Mouse (Mus musculus): ENCODE data around the gene Bpifb9a. TPM values are rescaled to one million over a fixed set of nuclear protein-coding genes. Genes with fewer than 3 reads are reported as not detected.
"Not testable (repeated sequence)": the region's sequence is repeated elsewhere in the genome, so short reads cannot be mapped to it uniquely, and the experiment has no call there.

Gene Bpifb9a
- total and polyA plus RNA-seq, 2 experiments from 2014 or later, result not detected

DNA sequence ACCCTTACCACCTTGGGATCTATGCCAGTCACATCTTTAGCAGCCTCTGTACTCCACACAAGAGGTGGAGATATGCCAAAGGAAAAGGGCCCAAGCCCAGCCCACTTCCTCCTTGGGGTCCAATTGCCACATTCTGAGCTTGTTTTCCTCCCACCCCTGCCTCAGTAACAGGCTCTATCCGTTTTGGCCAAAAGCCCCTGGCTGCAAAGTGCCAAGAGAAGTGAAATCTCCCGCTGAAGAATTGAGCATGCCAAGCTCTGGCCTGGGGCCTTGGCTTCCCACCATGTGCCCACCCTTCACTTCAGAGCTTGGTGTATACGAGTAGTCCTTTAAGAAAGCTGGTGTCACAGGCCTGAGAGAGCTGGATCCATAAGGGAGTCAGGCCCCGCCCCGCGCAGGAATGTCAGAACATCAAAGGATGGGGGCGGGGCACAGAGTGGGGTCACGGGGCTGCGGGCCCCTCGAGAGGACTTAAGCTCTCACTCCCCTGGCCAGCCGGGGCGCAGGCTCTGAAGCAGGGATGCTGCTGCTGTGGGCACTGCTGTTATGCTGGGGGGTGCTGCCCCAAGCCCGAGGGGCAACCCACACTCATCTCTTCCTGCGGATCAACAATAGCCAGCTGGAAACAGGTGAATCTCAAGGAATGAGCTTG lies 34.3 kb upstream of the Bpifb9a start, which contains the start of gene Bpifb5:
Bpifb5 (plus strand) TSS at position 478 of the 652 bp plus-strand sequence.
- no peaks in the 10 kb centered on the region for H3K9me3 ChIP-seq (replicated peaks; ENCODE audit: control insufficient read depth, low read length)
- no peak within 1 kb of the TSS for H3K27ac ChIP-seq (ENCODE audit: low read depth)
- 0 out of 2 replicates have a peak, but pooled peaks cover 16% of the 10 kb centered on the region for H3K4me1 ChIP-seq (ENCODE audit: control insufficient read depth, insufficient read depth)
- H3K27me3 ChIP-seq (ENCODE audit: control insufficient read depth, insufficient read depth, low read length), result no peaks in the 10 kb centered on the region
- ATAC-seq (ENCODE audit: insufficient read depth, low read depth) (peak; percentile 47), DNase-seq (ENCODE audit: low spot score) (no peak)
- no peak within 1 kb of the TSS for H3K9ac ChIP-seq (replicated peaks; ENCODE audit: low read depth, low read length)
- 13% methylated on average over 14 of the region's 14 CpGs for WGBS
- no peak for TF ChIP-seq CTCF (IDR thresholded peaks at IDR 0.05; ENCODE audit: low read depth)
- TF ChIP-seq EP300 (IDR thresholded peaks at IDR 0.05; ENCODE audit: low read depth), result no peak
- H3K4me3 ChIP-seq (ENCODE audit: low read depth, low read length), result no peak within 1 kb of the TSS
- no peaks in the 10 kb centered on the region for H3K36me3 ChIP-seq (replicated peaks; ENCODE audit: control insufficient read depth, insufficient read depth, low read length)
- no peak within 1 kb of the TSS for H3K4me2 ChIP-seq (ENCODE audit: low read depth, low read length)

DNA sequence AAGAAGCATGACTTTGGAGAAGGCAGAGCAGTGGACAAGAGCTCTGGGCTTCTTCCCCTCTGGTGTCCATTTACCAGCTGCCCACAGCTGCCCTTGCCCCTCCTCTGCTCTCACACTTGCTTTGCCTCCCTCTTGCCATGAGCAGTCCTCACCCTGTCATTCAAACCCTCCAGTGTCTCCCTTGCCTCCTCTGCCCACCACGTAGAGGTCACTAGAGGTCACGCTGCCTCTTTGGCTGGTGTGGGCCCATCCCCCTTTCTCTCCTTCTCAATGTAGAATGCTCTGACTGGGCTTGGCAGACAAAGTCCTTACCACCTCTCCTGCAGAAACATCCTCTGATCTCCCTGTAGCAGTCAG lies 33.8 kb upstream of the Bpifb9a start:
- Histone ChIP-seq H3K4me2 (ENCODE audit: low read depth, low read length) (no peak overlapping the region), H3K36me3 (replicated peaks; ENCODE audit: control insufficient read depth, insufficient read depth, low read length) (no peaks in the 10 kb centered on the region), H3K9me3 (replicated peaks; ENCODE audit: control insufficient read depth, low read length) (no peaks in the 10 kb centered on the region), H3K4me3 (ENCODE audit: low read depth, low read length) (no peak overlapping the region), H3K9ac (replicated peaks; ENCODE audit: low read depth, low read length) (no peak overlapping the region), H3K4me1 (ENCODE audit: control insufficient read depth, insufficient read depth) (0 out of 2 replicates have a peak, but pooled peaks cover 16% of the 10 kb centered on the region), H3K27ac (ENCODE audit: low read depth) (no peak overlapping the region), H3K27me3 (ENCODE audit: control insufficient read depth, insufficient read depth, low read length) (no peaks in the 10 kb centered on the region)
- no peak for TF ChIP-seq CTCF (IDR thresholded peaks at IDR 0.05; ENCODE audit: low read depth)
- TF ChIP-seq EP300 (IDR thresholded peaks at IDR 0.05; ENCODE audit: low read depth), result no peak
- 14% methylated on average over 2 of the region's 2 CpGs for WGBS
- no peak for DNase-seq (ENCODE audit: low spot score)
- no peak for ATAC-seq (ENCODE audit: insufficient read depth, low read depth)

DNA sequence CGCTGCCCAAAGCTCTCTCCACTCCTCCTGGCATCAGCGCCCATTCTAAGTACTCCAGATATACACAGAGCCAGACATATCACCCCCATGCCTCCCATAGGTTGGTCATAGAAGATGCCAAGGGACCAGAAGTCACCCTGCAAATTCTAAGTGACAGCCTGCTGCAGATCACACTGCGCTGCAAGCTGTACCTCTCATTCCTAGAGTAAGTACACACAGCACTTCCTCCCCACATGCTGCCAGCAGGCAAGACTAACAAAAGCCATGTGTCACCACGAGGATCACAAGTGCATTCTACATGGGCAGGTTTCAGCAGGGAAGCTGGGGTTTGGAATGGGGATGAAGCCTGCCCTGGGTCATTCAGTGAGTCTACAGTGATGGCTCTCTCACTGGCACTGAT lies 30.7 kb upstream of the Bpifb9a start:
- no peak overlapping the region for H3K27ac ChIP-seq (ENCODE audit: low read depth)
- H3K4me3 ChIP-seq (ENCODE audit: low read depth, low read length), result no peak overlapping the region
- no peak overlapping the region for H3K9ac ChIP-seq (replicated peaks; ENCODE audit: low read depth, low read length)
- TF ChIP-seq EP300 (IDR thresholded peaks at IDR 0.05; ENCODE audit: low read depth) (no peak), CTCF (IDR thresholded peaks at IDR 0.05; ENCODE audit: low read depth) (no peak)
- 0 out of 2 replicates have a peak, but pooled peaks cover 16% of the 10 kb centered on the region for H3K4me1 ChIP-seq (ENCODE audit: control insufficient read depth, insufficient read depth)
- 67% methylated on average over 4 of the region's 4 CpGs for WGBS
- DNase-seq (ENCODE audit: low spot score), result no peak
- no peaks in the 10 kb centered on the region for H3K9me3 ChIP-seq (replicated peaks; ENCODE audit: control insufficient read depth, low read length)
- H3K4me2 ChIP-seq (ENCODE audit: low read depth, low read length), result no peak overlapping the region
- no peaks in the 10 kb centered on the region for H3K27me3 ChIP-seq (ENCODE audit: control insufficient read depth, insufficient read depth, low read length)
- no peak for ATAC-seq (ENCODE audit: insufficient read depth, low read depth)
- no peaks in the 10 kb centered on the region for H3K36me3 ChIP-seq (replicated peaks; ENCODE audit: control insufficient read depth, insufficient read depth, low read length)

DNA sequence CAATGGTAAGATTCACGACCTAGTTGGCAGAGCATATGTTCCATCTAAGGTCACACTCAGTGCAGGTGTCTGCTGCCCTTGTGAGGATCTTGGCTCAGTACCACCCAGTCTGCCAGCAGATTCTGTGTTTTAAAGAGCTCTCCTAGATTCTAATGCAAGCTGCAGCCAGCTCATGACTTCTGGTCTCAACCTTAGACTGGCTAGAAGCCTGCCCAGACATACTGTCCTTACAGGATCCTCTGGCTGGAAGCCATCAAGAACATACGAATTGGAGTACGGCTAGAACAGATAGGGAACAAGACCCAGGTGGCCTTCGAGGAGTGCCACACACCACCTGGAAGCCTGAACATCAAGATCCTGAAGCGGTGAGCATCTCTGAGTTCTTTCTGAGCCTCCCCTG lies 29.8 kb upstream of the Bpifb9a start:
- 56% methylated on average over 5 of the region's 5 CpGs for WGBS

DNA sequence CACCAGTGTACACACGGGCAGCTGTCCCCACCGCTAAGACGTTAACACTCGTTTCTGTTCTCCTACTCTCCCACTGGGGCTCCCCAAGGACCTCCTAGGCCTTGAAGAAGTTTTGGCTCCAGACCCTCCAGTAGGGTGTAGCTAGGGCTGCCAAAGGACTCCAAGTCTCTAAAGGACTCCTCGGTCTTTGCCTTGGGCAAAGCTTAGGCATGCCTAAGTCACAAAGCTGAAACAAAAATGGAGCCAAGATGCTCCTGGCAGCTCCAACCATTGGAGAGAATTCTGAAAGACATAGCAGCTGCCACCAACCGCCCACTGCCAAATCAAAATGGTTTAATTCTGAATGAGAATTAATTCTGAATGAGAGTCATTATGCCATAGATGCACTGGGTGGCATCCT lies 24.2 kb upstream of the Bpifb9a start:
- WGBS, result 86% methylated on average over 6 of the region's 6 CpGs
- no peak for DNase-seq (ENCODE audit: low spot score)
- TF ChIP-seq EP300 (IDR thresholded peaks at IDR 0.05; ENCODE audit: low read depth) (no peak), CTCF (IDR thresholded peaks at IDR 0.05; ENCODE audit: low read depth) (no peak)

More for the DNA sequence above, 29.8 kb upstream of the Bpifb9a start:
- no peak overlapping the region for H3K4me2 ChIP-seq (ENCODE audit: low read depth, low read length)
- no peak overlapping the region for H3K27ac ChIP-seq (ENCODE audit: low read depth)
- TF ChIP-seq CTCF (IDR thresholded peaks at IDR 0.05; ENCODE audit: low read depth) (no peak), EP300 (IDR thresholded peaks at IDR 0.05; ENCODE audit: low read depth) (no peak)
- no peak overlapping the region for H3K4me3 ChIP-seq (ENCODE audit: low read depth, low read length)
- no peaks in the 10 kb centered on the region for H3K36me3 ChIP-seq (replicated peaks; ENCODE audit: control insufficient read depth, insufficient read depth, low read length)
- H3K9me3 ChIP-seq (replicated peaks; ENCODE audit: control insufficient read depth, low read length), result no peaks in the 10 kb centered on the region
- no peak overlapping the region for H3K9ac ChIP-seq (replicated peaks; ENCODE audit: low read depth, low read length)
- 0 out of 2 replicates have a peak, but pooled peaks cover 16% of the 10 kb centered on the region for H3K4me1 ChIP-seq (ENCODE audit: control insufficient read depth, insufficient read depth)
- no peak for ATAC-seq (ENCODE audit: insufficient read depth, low read depth)
- no peaks in the 10 kb centered on the region for H3K27me3 ChIP-seq (ENCODE audit: control insufficient read depth, insufficient read depth, low read length)
- DNase-seq (ENCODE audit: low spot score), result no peak

DNA sequence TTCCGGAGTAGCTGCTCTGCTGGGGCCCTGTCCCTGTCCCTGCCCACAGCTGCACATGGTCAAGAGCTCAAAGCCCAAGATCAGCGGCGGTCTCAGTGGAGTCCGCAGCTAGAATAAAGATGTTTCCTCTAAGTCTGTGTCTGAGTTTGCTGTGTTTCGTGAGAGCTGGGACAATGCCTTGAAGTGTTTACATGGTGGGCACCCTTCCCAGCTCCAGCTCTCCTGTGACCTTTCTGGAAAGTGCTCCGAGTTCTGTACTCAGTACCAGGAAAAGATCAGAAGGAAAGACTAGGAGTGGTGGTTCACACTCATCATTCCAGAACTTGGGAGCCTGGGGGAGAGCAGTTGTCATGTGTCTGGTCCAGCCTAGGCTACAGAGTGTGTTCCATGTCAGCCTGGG lies 16.9 kb upstream of the Bpifb9a start:
- Histone ChIP-seq H3K4me2 (ENCODE audit: low read depth, low read length) (no peak overlapping the region), H3K36me3 (replicated peaks; ENCODE audit: control insufficient read depth, insufficient read depth, low read length) (no peaks in the 10 kb centered on the region), H3K9ac (replicated peaks; ENCODE audit: low read depth, low read length) (no peak overlapping the region), H3K4me3 (ENCODE audit: low read depth, low read length) (no peak overlapping the region), H3K9me3 (replicated peaks; ENCODE audit: control insufficient read depth, low read length) (no peaks in the 10 kb centered on the region), H3K27me3 (ENCODE audit: control insufficient read depth, insufficient read depth, low read length) (no peaks in the 10 kb centered on the region), H3K4me1 (ENCODE audit: control insufficient read depth, insufficient read depth) (no peaks in the 10 kb centered on the region), H3K27ac (ENCODE audit: low read depth) (no peak overlapping the region)
- TF ChIP-seq EP300 (IDR thresholded peaks at IDR 0.05; ENCODE audit: low read depth) (no peak), CTCF (IDR thresholded peaks at IDR 0.05; ENCODE audit: low read depth) (no peak)
- 71% methylated on average over 6 of the region's 6 CpGs for WGBS
- ATAC-seq (ENCODE audit: insufficient read depth, low read depth) (no peak), DNase-seq (ENCODE audit: low spot score) (no peak)

More for the DNA sequence above, 24.2 kb upstream of the Bpifb9a start:
- no peaks in the 10 kb centered on the region for H3K4me1 ChIP-seq (ENCODE audit: control insufficient read depth, insufficient read depth)
- H3K4me2 ChIP-seq (ENCODE audit: low read depth, low read length), result no peak overlapping the region
- H3K9me3 ChIP-seq (replicated peaks; ENCODE audit: control insufficient read depth, low read length), result no peaks in the 10 kb centered on the region
- H3K9ac ChIP-seq (replicated peaks; ENCODE audit: low read depth, low read length), result no peak overlapping the region
- ATAC-seq (ENCODE audit: insufficient read depth, low read depth), result no peak
- no peak overlapping the region for H3K27ac ChIP-seq (ENCODE audit: low read depth)
- no peaks in the 10 kb centered on the region for H3K27me3 ChIP-seq (ENCODE audit: control insufficient read depth, insufficient read depth, low read length)
- no peaks in the 10 kb centered on the region for H3K36me3 ChIP-seq (replicated peaks; ENCODE audit: control insufficient read depth, insufficient read depth, low read length)
- no peak overlapping the region for H3K4me3 ChIP-seq (ENCODE audit: low read depth, low read length)

DNA sequence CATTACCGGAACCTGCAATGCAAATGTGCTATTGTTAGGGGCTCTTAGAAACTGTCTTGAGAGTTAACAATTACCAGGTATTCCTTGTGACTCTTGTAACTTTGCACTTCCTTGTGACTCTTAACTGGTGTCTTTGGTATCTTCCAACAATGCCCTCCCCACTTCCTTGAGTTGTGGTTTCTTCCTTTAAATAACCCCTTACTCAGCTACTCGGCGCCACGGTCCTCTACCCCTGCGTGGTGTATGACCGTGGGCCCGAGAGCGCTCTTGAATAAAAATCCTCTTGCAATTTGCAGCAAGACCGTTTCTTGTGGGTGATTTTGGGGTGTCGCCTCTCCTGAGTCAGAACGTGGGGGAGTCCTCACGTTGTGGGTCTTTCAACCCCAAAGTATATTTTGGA lies 14.9 kb upstream of the Bpifb9a start:
- H3K27ac ChIP-seq (ENCODE audit: low read depth); H3K4me2 ChIP-seq (ENCODE audit: low read depth, low read length); H3K9me3 ChIP-seq (replicated peaks; ENCODE audit: control insufficient read depth, low read length); H3K36me3 ChIP-seq (replicated peaks; ENCODE audit: control insufficient read depth, insufficient read depth, low read length); H3K4me3 ChIP-seq (ENCODE audit: low read depth, low read length); ATAC-seq (ENCODE audit: insufficient read depth, low read depth); H3K4me1 ChIP-seq (ENCODE audit: control insufficient read depth, insufficient read depth); DNase-seq (ENCODE audit: low spot score); H3K9ac ChIP-seq (replicated peaks; ENCODE audit: low read depth, low read length); H3K27me3 ChIP-seq (ENCODE audit: control insufficient read depth, insufficient read depth, low read length): not testable (repeated sequence)
- WGBS, result 92% methylated on average over 10 of the region's 12 CpGs
